Mouse (Mus musculus) ES-CJ7 (cell line): ENCODE data around the gene Tfe3.
"Not testable (repeated sequence)": the region's sequence is repeated elsewhere in the genome, so short reads cannot be mapped to it uniquely, and the experiment has no call there.

Experiments
- DNase-seq: peaks from one replicate; pipeline ENCODE4 v3.0.0; 2011; ENCODE audit warnings: low read depth, low spot score

Gene Tfe3

DNA sequence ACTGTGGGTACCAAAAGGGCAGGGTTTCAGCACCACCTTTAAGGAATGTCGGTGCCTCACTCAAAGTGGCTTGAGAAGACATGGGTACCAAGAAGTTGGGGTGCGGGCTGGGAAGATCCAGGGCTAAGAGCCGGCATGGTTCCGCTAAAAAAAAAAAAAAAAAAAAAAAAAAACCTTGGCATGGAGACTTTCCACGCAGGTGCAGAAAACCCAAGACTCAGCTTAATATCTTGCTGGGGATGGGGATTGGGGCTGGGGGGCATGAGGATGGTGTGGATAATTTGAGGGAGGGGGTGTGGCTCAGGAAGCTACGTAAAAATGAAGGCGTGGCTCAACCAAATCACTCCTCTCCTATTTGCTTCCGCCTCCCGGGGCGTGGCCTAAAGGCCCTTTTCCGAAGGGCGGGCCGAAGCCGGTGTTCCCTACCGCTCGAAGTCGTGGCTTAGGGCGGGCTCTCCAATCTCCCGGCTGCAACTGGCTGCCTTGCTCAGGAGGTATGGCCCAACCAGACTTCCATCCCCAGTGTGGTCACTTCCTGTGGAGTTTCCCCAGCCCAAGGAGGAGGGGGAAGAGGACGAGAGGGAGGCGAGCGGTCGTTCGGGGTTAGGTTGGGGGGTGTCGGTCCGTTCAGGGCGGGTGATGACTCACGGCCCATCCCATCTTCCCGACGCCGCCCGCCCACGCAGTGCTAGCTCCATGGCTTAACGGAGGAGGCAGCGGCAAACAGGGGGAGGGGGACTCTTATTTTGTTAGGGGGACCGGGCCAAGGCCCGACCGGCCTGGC is at the start of gene Tfe3:
TSS of gene Tfe3 (plus strand) at position 424 of the 784 bp plus-strand sequence.
- DNase-seq = peak; percentile 92

DNA sequence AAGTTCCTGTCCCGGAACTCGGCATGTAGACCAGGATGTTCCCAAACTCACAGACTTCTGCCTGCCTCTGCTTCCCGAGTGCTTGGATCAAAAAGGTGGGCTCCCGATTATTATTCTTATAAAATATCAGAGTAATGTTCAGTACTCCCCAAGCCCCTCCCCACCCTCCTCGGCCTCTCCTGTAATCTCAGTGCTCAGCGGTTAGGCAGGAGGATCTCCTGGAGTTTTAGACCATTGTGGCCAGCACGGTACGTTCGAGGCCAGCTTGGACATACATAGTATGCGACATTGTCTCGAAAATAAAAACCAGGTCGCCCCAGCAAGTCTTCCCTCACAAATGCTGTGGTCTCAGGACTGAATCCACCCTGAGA is 48.6 kb upstream of the Tfe3 start:
- not testable (repeated sequence) for DNase-seq

DNA sequence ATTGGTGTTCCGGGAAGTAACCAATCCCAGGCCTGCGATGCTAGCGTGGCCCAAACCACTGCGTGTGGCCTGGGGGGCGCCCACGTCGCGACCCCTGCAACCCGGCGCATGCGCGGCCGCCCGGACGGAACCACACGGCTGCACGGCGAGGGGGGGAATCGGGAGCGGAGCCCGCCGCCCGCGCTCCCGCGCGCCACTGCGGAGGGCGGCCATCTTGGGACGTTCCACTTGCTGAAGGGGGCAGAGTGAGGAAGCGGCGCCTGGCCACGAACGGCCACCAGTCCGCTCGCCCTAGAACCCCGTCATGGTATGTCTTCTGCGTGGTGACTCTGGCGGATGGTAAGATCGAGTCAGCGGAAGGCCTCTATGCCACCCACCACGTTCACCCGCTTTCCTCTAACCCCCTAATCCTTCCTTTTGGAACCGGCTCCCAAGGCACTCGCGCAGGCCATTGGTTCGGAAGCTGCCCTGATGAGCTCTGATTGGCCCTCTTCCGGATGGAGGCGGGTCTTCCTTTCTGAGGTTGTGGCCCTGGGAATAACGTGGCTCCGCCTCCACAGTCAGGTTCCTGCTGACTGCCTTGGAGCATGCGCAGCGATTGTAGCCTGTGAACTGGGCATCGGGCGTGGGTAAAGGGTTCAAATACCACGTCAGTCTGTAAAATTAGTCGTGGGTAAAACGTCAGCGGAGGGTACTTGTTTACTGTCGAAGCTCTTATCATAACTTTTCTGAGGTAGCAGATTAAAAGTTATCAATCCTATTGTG is 48.0 kb upstream of the Tfe3 start, which contains the start of gene Wdr45:
TSS of gene Wdr45 (plus strand) at position 199 of the 765 bp plus-strand sequence.
- DNase-seq = peak; percentile 96

DNA sequence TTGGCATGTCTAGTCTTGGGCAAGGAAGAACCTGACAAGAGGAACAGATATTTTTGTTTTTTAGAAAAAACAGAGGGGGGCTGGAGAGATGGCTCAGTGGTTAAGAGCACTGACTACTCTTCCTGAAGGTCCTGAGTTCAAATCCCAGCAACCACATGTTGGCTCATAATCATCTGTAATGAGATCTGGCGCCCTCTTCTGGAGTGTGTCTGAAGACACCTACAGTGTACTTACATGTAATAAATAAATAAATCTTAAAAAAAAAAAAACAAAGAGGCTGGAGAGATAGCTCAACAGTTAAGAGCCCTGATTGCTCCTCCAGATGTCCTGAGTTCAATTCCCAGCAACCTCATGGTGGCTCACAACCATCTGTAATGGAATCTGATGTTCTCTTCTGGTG is 46.3 kb upstream of the Tfe3 start:
- DNase-seq = peak; percentile 55

DNA sequence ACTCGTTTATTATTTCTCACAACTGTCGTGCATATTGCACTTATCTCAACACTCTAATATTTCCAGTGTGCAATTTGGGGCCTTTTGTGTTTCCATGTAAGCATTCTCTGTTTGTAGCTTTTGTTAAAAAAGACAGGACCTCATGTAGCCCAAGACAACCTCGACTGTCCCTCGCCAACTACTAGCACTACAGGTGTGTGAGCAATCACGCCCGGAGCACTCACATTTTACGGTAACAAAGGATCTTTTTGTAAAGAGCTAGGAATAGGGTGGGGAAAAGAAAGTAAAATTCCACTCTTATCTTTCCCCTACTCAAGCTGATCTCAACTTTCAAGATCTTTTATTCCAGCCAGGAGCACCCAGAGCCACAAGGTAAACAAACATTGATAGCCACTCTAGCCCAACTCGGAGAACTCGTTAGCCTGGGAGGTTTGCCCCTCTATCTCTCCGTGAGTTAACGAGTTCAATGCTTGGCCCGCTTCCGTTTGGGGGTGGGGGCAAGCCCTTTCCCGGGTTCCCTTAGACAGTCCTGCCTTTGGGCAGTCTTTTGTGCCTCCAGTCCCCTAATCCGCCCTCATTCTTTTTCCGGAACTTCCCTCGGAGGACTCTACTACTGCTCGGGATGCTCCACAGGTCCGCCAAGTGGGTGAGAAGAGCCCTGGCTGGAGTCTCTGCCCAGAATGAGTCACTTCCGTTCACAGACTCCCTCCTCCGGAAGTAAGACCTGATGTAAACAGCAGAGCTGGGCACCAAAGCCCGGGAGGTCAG is 40.7 kb upstream of the Tfe3 start, which contains the start of gene Gm45208:
TSS of gene Gm45208 (plus strand) at position 732 of the 768 bp plus-strand sequence.
- peak; percentile 81 for DNase-seq

DNA sequence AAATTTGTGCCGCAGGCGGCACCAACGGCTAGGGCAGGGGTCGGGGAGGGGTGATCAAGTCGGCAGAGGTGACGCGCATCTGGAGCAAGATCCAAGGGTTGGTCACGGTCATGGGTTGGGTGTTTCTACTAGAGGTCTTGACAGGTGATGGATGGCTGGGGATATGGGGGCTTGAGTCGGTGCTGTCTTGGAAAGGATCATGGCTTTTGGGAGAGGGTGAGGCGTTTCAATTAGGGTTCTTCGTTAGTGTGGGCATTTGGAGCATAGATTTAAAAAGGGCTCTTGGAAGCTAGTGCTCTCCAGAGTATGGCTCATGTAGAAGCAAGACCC is 40.1 kb upstream of the Tfe3 start:
- no peak for DNase-seq

DNA sequence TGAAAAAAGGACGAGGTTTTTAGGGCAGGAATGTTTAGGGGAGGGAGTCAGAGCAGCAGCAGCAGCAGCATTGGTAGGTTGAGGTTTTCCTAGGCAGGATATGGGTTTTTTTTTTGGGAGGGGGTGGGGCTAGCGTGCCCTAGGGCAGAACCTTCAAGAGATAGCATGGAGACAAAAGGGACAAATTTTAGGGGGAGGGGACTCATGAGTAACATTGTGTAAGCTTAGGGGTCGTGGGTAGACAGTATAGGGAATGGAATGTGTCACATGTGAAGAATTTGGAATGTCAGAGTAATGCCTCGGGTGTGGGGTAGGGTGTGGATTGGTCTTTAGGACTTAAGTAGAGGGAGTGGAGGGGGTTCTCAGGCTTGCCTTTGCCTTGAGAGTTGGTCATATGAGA is 39.7 kb upstream of the Tfe3 start:
- DNase-seq = peak; percentile 78

DNA sequence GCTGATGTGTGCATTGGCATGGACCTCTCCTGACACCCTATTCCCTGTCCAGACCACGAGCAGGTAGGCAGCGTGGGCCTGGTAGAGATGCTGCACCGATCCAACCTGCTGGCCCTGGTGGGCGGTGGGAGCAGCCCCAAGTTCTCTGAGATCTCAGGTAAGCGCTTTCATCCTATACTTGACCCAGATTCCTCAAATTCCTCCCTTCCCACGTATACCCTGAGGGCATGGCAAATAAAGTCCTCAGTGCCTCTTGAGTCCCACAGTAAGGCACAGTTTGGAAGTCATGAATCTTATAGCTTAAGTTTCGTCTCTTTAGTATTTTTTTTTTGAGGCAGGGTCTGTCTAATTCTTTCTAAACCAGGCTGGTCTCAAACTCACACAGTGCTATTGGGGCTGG is 38.2 kb upstream of the Tfe3 start:
- no peak for DNase-seq

DNA sequence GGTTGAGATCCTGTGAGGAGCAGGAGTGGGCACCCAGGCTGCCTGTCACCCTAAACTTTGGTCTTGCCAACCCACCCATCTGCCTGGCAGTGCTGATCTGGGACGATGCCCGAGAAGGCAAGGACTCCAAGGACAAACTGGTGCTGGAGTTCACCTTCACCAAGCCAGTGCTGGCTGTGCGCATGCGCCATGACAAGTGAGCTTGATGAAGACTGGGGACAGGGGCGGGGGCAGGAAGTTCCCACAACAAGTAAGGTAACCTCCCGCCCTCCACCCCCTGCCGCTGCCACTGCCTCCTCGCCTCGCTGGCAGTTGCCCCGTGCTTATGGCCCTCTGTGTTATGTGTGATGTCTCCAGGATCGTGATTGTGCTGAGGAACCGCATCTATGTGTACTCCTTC is 36.5 kb upstream of the Tfe3 start:
- peak; percentile 74 for DNase-seq

DNA sequence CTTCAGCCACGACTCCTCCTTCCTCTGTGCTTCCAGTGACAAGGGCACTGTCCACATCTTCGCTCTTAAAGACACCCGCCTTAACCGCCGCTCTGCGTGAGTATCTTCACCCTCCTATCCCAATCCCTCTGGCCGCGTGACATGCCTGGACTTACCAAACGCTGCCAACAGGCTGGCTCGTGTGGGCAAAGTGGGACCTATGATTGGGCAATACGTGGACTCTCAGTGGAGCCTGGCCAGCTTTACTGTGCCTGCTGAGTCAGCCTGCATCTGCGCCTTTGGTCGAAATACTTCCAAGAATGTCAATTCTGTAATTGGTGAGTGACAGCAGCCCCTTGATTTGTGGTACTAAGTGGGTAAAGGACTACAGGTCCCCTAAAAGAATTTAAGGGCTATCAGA is 35.2 kb upstream of the Tfe3 start:
- no peak for DNase-seq

DNA sequence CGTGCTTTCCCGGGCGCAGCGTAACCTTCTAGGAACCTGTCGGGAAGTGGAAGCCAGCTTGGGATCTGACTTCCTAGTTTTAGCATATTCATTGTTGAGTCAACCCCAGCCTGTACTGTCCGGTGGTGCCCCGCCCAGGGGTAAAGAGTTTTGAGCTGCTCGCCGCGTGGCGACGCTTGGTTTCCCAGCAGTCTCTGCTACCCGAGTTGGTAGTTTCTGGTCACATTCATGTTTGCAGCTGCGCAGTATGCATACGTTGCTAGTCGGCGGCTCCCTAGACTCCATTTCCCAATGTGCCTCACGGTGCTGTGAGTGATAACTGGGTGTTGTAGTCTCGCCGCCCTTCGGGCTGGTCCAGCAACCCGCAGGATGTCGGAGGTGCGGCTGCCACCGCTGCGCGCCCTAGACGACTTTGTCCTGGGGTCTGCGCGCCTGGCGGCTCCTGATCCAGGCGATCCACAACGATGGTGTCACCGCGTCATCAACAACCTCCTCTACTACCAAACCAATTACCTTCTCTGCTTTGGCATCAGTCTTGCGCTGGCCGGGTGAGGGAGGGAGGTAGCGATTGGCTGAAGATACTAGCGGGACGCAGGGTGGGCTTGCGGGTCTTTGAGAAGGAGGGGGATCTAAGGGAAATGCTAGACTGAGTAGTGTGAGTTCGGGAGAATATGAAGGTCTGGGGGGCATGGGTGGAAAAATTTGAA is 34.0 kb upstream of the Tfe3 start, which contains the start of gene Praf2:
TSS of gene Praf2 (plus strand) at position 225 of the 707 bp plus-strand sequence.
- peak; percentile 96 for DNase-seq

DNA sequence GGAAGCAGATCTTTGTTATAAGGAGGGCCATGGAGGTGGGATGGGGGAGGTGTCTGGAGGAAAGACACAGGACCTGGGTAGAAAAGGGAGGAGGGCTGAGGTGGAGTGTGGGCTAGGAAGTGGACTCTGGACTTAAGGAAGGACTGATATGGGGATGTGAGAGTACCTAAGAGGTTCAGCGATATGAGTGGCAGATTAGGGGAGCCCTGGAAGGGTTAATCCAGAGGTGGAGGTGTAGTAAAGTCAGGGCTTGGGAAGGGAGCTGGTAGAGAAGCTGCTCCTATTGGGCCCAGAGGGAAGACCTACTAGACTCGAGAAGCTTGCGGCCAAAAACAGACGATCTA is 33.5 kb upstream of the Tfe3 start:
- no peak for DNase-seq

DNA sequence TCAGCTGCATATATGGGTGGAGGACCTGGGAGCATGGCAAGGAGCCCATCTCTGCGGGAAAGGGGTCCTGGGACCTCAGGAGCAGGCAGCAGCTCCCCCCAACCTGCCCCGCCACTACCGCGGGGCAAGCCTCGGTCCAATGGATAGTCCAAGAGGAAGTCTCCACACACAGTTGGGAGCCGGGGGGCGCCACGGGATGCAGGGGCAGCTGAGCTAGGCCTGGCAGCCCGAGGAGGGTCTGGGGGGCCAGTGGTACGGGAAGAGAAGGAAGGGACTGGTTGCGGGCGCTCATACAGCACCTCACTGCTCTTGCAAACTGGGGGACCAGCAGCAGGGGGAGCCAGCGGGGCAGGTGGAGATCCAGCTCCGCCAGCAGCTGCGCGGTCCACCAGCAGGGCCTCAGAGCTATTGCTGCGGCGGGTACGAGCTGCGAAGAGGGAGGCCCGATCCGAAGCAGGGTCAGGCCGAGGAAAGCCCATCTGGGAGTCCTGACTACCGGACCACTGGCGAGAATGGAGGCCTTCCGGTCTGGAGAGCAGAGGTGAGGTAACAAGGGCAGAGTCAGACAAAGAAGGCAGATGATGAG is 28.7 kb upstream of the Tfe3 start:
- peak; percentile 64 for DNase-seq

DNA sequence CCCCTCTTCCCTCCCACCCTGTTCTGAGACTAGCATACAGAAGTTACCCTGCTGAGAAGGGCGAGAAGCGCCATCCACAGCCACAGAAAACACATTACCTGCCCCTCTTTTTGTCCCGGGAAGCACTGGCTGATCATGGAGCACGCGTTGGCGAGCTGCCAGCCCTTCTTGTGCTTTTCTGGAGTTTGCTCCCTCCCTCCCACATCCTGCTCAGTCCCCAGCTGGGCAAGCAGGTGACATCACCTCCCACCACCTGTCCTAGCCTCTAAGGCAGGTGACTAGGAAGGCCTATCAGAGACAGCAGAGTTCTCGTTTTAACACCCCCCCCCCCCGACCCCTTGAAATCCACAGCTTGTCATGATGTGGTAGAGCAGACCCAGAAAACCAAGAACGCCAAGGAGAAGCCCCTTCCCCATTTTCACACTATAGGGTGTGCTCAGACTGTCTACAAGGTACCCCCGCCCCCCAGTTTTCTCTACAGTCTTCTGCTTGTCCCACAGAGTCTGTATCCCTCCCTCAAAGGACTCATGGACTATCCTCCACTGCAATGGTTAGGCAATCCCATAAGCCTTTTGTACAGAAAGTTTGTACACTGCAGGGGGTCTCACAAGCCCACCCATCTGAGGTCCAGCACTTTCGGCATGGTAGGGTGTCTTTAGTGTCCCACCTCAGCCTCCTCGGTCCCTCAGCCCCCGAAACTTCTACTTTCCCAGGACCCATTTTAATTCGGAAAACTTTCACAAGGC is 22.9 kb upstream of the Tfe3 start:
- no peak for DNase-seq

DNA sequence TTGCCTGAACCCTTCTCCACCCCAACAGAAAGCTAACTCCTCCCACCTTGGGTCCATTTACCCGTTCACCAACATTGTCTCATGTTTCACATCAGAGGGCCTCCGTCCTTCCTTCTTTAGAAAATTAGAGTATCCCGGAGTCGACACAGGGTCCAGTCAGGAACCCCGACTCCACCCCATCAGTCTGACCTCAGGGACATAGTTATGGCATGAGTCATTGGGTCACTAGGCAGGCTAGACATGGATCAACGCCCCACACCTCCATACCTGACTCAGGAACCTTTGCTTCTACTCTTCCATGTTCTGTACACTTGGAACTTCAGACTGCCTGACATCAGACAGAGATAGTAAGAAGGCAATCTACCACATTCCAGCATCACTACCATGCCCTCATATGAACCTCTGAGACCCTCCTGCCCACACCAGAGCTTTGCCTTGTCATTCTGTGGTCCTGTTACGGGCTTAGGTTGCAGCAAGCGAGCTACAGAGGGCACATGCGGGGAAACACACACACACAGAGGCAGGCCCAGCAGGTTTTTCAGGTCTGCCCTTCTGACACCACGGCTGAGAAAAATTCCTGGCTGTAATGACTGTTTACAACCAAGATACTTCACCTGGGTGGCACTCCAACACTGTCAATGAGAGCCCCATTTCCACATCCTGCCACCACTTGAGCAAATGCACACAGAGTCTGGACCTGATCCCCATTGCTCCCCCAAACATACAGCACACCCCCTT is 22.1 kb upstream of the Tfe3 start:
- DNase-seq = no peak

DNA sequence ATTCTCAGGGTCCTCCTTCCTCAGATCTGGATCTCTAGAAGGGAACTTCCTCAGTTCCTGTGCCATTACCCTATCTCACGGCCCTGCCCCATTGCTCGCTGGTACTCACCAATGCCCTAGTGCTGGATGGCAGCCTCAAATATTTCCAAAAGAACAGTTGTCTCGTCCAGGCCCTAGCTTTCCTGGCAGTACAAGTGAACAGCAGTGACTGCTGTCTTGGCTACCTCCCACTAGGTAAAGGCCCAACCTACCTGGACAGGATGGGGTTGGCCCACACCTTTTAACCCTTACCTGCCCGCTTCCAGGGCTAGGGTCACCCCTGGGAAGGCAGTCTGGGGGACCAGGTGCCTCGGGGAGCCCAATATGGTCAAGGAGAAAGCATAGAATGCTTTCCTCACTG is 21.3 kb upstream of the Tfe3 start:
- DNase-seq = no peak

DNA sequence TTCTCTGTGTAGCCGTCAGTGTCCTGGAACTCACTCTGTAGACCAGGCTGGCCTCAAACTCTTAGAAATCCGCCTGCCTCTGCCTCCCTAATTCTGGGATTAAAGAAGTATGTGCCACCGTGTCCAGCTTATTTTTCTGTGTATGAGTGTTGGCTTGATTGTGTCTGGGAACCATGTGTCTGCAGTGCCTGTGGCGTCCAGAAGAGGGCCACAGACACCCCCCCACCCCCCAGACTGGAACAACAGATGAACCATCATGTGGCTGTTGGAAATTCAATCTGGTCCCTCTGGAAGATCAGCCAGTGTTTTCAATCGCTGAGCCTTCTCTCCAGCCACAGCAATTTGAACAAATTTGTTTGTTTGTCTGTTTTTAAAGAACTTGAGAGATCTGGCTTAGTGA is 18.9 kb upstream of the Tfe3 start:
- no peak for DNase-seq

DNA sequence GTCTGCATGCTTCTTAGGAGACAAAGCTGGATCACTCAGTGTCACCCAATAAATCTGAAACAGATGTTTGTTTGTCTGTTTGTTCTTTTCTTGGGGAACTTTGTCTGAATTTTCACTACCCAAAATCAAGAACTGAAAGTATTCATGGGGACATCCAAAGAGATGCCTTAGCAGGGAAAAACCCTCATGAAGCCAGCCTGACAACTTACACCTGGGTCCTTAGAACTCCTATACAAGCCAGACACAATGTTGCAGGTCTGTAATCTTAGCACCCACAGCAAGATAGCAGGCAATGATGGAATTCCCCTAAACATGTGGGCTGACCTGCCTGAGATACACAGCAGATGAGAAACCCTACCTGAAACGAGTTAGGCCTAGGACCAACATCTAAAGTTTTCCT is 17.4 kb upstream of the Tfe3 start:
- no peak for DNase-seq

DNA sequence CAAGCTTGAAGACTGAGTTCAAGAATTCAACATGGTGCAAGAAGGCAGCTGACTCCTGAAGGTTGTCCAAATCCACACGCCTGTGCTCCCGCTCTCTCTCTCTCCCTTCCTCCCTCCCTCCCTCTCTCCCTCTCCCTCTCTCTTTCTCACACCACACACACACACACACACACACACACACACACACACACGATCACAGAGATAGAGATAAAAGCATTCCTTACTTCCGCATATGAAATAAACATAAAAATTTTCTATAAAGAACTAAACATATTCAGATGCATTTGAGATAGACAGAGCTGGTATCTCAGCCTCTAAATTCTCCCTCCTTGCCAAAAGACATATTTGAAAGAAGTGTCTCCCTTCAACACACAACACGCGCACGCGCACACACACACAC is 16.9 kb upstream of the Tfe3 start:
- no peak for DNase-seq
